Mouse (Mus musculus): Measurements from ENCODE around the gene Pank1. TPM values are rescaled to one million over a fixed set of nuclear protein-coding genes. Genes with fewer than 3 reads are reported as not detected.

Gene Pank1
- total RNA-seq, 2 experiments from 2014 or later = 17.1 to 18.9 TPM

GRCm38 (mm10) chr19:34883526-34884224 lies 4.4 kb upstream of the Pank1 start:
- intact Hi-C loops (cut with DNase I) = no loop called here
- DNase-seq (ENCODE audit: low spot score in 2 of 2) = no peak

GRCm38 (mm10) chr19:34882443-34882842 lies 3.2 kb upstream of the Pank1 start:
- intact Hi-C loops (cut with DNase I) = no loop called here

GRCm38 (mm10) chr19:34881160-34881559 lies 1.9 kb upstream of the Pank1 start:
- intact Hi-C loops (cut with DNase I) = no loop called here
- no peak for DNase-seq (ENCODE audit: low spot score in 2 of 2)

More at GRCm38 (mm10) chr19:34882443-34882842, 3.2 kb upstream of the Pank1 start:
- DNase-seq (ENCODE audit: low spot score in 2 of 2) = no peak

GRCm38 (mm10) chr19:34879624-34880023 lies 369 bp upstream of the Pank1 start:
- intact Hi-C loops (cut with DNase I) = loop anchor here (2.0 to 5.0 kb wide), 2 partner anchors 41 to 52 kb away; no protein-coding TSS in a partner anchor
- DNase-seq (ENCODE audit: low spot score in 2 of 2) = no peak

- DNase-seq (ENCODE audit: low spot score in 2 of 2) = peak; percentile 87 to 96
- intact Hi-C loops (cut with DNase I) = loop anchor here (2.0 to 5.0 kb wide), 2 partner anchors 43 to 51 kb away; no protein-coding TSS in a partner anchor
Measured at GRCm38 (mm10) chr19:34877898-34878602, 1.2 kb downstream of the Pank1 start.

GRCm38 (mm10) chr19:34876676-34877075 lies 2.6 kb downstream of the Pank1 start:
- no peak for DNase-seq (ENCODE audit: low spot score in 2 of 2)
- intact Hi-C loops (cut with DNase I) = loop anchor here (5.0 kb wide), 1 partner anchor 49 kb away; no protein-coding TSS in a partner anchor

GRCm38 (mm10) chr19:34869375-34869774 lies 9.9 kb downstream of the Pank1 start:
- intact Hi-C loops (cut with DNase I) = no loop called here
- no peak for DNase-seq (ENCODE audit: low spot score in 2 of 2)

GRCm38 (mm10) chr19:34868093-34868741 lies 11.0 kb downstream of the Pank1 start:
- intact Hi-C loops (cut with DNase I) = no loop called here
- DNase-seq (ENCODE audit: low spot score in 2 of 2) = no peak

- intact Hi-C loops (cut with DNase I) = no loop called here
Measured at GRCm38 (mm10) chr19:34863737-34864136, 15.5 kb downstream of the Pank1 start.

GRCm38 (mm10) chr19:34856021-34856651 lies 23.1 kb downstream of the Pank1 start:
- DNase-seq (ENCODE audit: low spot score in 2 of 2) = peak; percentile 27 to 33
- intact Hi-C loops (cut with DNase I) = no loop called here

More at GRCm38 (mm10) chr19:34863737-34864136, 15.5 kb downstream of the Pank1 start:
- DNase-seq (ENCODE audit: low spot score in 2 of 2) = no peak

GRCm38 (mm10) chr19:34851161-34851560 lies 28.1 kb downstream of the Pank1 start:
- intact Hi-C loops (cut with DNase I) = no loop called here

GRCm38 (mm10) chr19:34849426-34849825 lies 29.8 kb downstream of the Pank1 start:
- intact Hi-C loops (cut with DNase I) = no loop called here
- no peak for DNase-seq (ENCODE audit: low spot score in 2 of 2)

More at GRCm38 (mm10) chr19:34851161-34851560, 28.1 kb downstream of the Pank1 start:
- no peak for DNase-seq (ENCODE audit: low spot score in 2 of 2)

GRCm38 (mm10) chr19:34848164-34848563 lies 31.1 kb downstream of the Pank1 start:
- DNase-seq (ENCODE audit: low spot score in 2 of 2) = no peak
- intact Hi-C loops (cut with DNase I) = no loop called here

- intact Hi-C loops (cut with DNase I) = no loop called here
- no peak for DNase-seq (ENCODE audit: low spot score in 2 of 2)
Measured at GRCm38 (mm10) chr19:34847103-34847502, 32.2 kb downstream of the Pank1 start.

- intact Hi-C loops (cut with DNase I) = no loop called here
Measured at GRCm38 (mm10) chr19:34846508-34847038, 32.7 kb downstream of the Pank1 start.

GRCm38 (mm10) chr19:34846005-34846404 lies 33.2 kb downstream of the Pank1 start:
- intact Hi-C loops (cut with DNase I) = no loop called here
- DNase-seq (ENCODE audit: low spot score in 2 of 2) = no peak

More at GRCm38 (mm10) chr19:34846508-34847038, 32.7 kb downstream of the Pank1 start:
- no peak for DNase-seq (ENCODE audit: low spot score in 2 of 2)

GRCm38 (mm10) chr19:34845331-34845730 lies 33.9 kb downstream of the Pank1 start:
- no peak for DNase-seq (ENCODE audit: low spot score in 2 of 2)
- intact Hi-C loops (cut with DNase I) = no loop called here

- intact Hi-C loops (cut with DNase I) = no loop called here
Measured at GRCm38 (mm10) chr19:34844760-34845159, 34.5 kb downstream of the Pank1 start.

GRCm38 (mm10) chr19:34844047-34844446 lies 35.2 kb downstream of the Pank1 start:
- intact Hi-C loops (cut with DNase I) = no loop called here
- DNase-seq (ENCODE audit: low spot score in 2 of 2) = no peak

More at GRCm38 (mm10) chr19:34844760-34845159, 34.5 kb downstream of the Pank1 start:
- DNase-seq (ENCODE audit: low spot score in 2 of 2) = no peak

Data from left cerebral cortex, postnatal 14 days (tissue).